Mouse (Mus musculus): ENCODE results near the gene Nod1. TPM values are rescaled to one million over a fixed set of nuclear protein-coding genes. Genes with fewer than 3 reads are reported as not detected.

Gene Nod1
- polyA plus RNA-seq, 1 experiment, result 9.4 TPM

- Histone ChIP-seq H3K4me1 (ENCODE audit: control insufficient read depth, insufficient read depth, low read length) (no peaks in the 10 kb centered on the region), H3K36me3 (ENCODE audit: control insufficient read depth, insufficient read depth, low read length, poor library complexity, severe bottlenecking) (no peaks in the 10 kb centered on the region), H3K27me3 (ENCODE audit: control insufficient read depth, insufficient read depth, low read length, poor library complexity, severe bottlenecking) (no peaks in the 10 kb centered on the region), H3K27ac (ENCODE audit: insufficient read depth, low read length) (no peak overlapping the region), H3K9ac (ENCODE audit: low read depth, poor library complexity, severe bottlenecking) (no peak overlapping the region), H3K9me3 (replicated peaks; ENCODE audit: control insufficient read depth, insufficient read depth, low read length, poor library complexity, severe bottlenecking) (no peaks in the 10 kb centered on the region), H3K4me3 (ENCODE audit: low read depth, low read length) (no peak overlapping the region)
- TF ChIP-seq POLR2A (IDR thresholded peaks at IDR 0.05; ENCODE audit: insufficient read depth, low read length) (no peak), EP300 (IDR thresholded peaks at IDR 0.05; ENCODE audit: insufficient read depth, low read depth, low read length) (no peak), CTCF (IDR thresholded peaks at IDR 0.05; ENCODE audit: low read depth, low read length) (no peak)
These were observed 28.9 kb upstream of the Nod1 start for GRCm38 (mm10) chr6:55001320-55001719.

DNA sequence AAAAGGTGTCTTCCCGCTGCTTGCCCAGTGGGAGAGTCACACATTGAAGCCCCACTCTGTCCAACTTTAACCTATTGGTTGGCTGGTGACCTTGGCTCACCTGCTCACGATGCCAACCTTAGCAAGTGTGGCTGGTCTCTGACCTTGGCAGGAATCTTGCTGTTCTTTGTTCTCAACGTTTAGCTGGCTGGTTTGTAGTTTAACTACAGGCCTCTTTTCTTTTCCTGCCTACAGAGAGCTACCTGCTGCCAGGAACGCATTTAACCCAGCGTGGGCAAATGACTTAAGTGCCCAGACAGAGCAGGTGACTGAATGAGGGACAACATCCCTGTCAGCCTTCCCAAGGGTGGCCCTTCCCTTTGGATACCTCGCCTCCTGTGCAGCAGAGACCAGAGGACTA lies 25.3 kb upstream of the Nod1 start:
- Histone ChIP-seq H3K4me3 (ENCODE audit: low read depth, low read length) (no peak overlapping the region), H3K9ac (ENCODE audit: low read depth, poor library complexity, severe bottlenecking) (no peak overlapping the region), H3K36me3 (ENCODE audit: control insufficient read depth, insufficient read depth, low read length, poor library complexity, severe bottlenecking) (no peaks in the 10 kb centered on the region), H3K27me3 (ENCODE audit: control insufficient read depth, insufficient read depth, low read length, poor library complexity, severe bottlenecking) (no peaks in the 10 kb centered on the region), H3K27ac (ENCODE audit: insufficient read depth, low read length) (no peak overlapping the region), H3K4me1 (ENCODE audit: control insufficient read depth, insufficient read depth, low read length) (no peaks in the 10 kb centered on the region), H3K9me3 (replicated peaks; ENCODE audit: control insufficient read depth, insufficient read depth, low read length, poor library complexity, severe bottlenecking) (no peaks in the 10 kb centered on the region)
- no peak for TF ChIP-seq EP300 (IDR thresholded peaks at IDR 0.05; ENCODE audit: insufficient read depth, low read depth, low read length)
- TF ChIP-seq CTCF (IDR thresholded peaks at IDR 0.05; ENCODE audit: low read depth, low read length), result no peak
- TF ChIP-seq POLR2A (IDR thresholded peaks at IDR 0.05; ENCODE audit: insufficient read depth, low read length), result no peak

GRCm38 (mm10) chr6:54996361-54996760 lies 23.9 kb upstream of the Nod1 start:
- Histone ChIP-seq H3K4me3 (ENCODE audit: low read depth, low read length) (no peak overlapping the region), H3K4me1 (ENCODE audit: control insufficient read depth, insufficient read depth, low read length) (no peaks in the 10 kb centered on the region), H3K36me3 (ENCODE audit: control insufficient read depth, insufficient read depth, low read length, poor library complexity, severe bottlenecking) (no peaks in the 10 kb centered on the region), H3K27me3 (ENCODE audit: control insufficient read depth, insufficient read depth, low read length, poor library complexity, severe bottlenecking) (no peaks in the 10 kb centered on the region), H3K9me3 (replicated peaks; ENCODE audit: control insufficient read depth, insufficient read depth, low read length, poor library complexity, severe bottlenecking) (no peaks in the 10 kb centered on the region), H3K9ac (ENCODE audit: low read depth, poor library complexity, severe bottlenecking) (no peak overlapping the region), H3K27ac (ENCODE audit: insufficient read depth, low read length) (no peak overlapping the region)
- TF ChIP-seq POLR2A (IDR thresholded peaks at IDR 0.05; ENCODE audit: insufficient read depth, low read length) (no peak), EP300 (IDR thresholded peaks at IDR 0.05; ENCODE audit: insufficient read depth, low read depth, low read length) (no peak), CTCF (IDR thresholded peaks at IDR 0.05; ENCODE audit: low read depth, low read length) (no peak)

DNA sequence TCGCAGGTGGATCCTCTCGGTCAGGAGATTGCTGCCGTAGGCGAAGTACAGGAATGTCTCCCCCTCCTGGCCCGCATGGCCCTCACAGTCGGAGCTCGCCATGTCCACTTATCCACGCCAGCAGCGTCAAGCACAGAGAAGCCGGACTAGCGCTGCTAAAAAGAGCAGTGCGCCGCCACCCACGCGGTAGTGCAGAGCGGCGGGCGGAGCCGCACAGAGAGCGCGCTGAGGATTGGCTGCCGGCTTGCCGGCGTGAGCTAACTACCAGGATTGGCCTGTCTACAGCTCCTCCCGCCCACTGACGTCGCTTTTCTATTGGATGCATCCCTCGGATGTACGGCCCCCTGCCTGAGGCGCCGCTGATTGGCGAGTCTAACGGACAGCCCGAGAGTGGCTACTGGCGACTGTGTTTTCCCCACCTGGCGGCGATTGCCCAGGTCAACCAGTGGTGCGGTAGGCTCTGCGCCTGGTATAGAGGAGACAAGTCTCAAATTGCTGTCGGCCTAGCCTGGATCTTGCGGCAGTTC lies 20.4 kb upstream of the Nod1 start, which contains the start of gene Ggct:
Ggct (minus strand) TSS at position 217 of the 527 bp plus-strand sequence.
- peak within 1 kb of the TSS; percentile 52 for H3K27ac ChIP-seq (ENCODE audit: insufficient read depth, low read length)

DNA sequence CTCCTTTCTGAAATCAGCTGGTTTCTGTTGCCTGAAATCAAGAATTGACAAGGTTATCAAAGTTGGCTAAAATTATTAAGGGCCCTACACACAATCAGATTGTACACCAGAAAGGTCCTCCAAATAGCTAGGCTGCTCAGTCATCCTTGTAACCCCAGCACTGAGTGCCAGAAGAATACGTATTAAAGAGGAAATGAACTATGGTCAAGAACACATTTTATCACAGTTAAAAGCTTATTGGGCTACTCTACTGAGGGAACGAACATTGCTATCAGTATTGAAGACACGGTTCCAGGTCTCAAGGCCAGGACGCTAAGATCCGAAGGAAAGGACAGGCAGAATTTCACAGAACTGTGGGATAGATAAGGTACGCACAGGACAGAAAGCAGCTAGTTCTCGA lies 19.7 kb upstream of the Nod1 start:
- TF ChIP-seq EP300 (IDR thresholded peaks at IDR 0.05; ENCODE audit: insufficient read depth, low read depth, low read length) (no peak), CTCF (IDR thresholded peaks at IDR 0.05; ENCODE audit: low read depth, low read length) (no peak), POLR2A (IDR thresholded peaks at IDR 0.05; ENCODE audit: insufficient read depth, low read length) (no peak)
- Histone ChIP-seq H3K36me3 (ENCODE audit: control insufficient read depth, insufficient read depth, low read length, poor library complexity, severe bottlenecking) (peaks cover 12% of the 10 kb centered on the region), H3K27ac (ENCODE audit: insufficient read depth, low read length) (no peak overlapping the region)

More for the DNA sequence above, 20.4 kb upstream of the Nod1 start, which contains the start of gene Ggct:
- Histone ChIP-seq H3K9ac (ENCODE audit: low read depth, poor library complexity, severe bottlenecking) (peak within 1 kb of the TSS; percentile 41), H3K27me3 (ENCODE audit: control insufficient read depth, insufficient read depth, low read length, poor library complexity, severe bottlenecking) (no peaks in the 10 kb centered on the region), H3K36me3 (ENCODE audit: control insufficient read depth, insufficient read depth, low read length, poor library complexity, severe bottlenecking) (peaks cover 9% of the 10 kb centered on the region), H3K9me3 (replicated peaks; ENCODE audit: control insufficient read depth, insufficient read depth, low read length, poor library complexity, severe bottlenecking) (no peaks in the 10 kb centered on the region), H3K4me3 (ENCODE audit: low read depth, low read length) (peak within 1 kb of the TSS; percentile 69), H3K4me1 (ENCODE audit: control insufficient read depth, insufficient read depth, low read length) (no peaks in the 10 kb centered on the region)
- peak; percentile 42 for TF ChIP-seq CTCF (IDR thresholded peaks at IDR 0.05; ENCODE audit: low read depth, low read length)
- peak; percentile 61 for TF ChIP-seq POLR2A (IDR thresholded peaks at IDR 0.05; ENCODE audit: insufficient read depth, low read length)
- no peak for TF ChIP-seq EP300 (IDR thresholded peaks at IDR 0.05; ENCODE audit: insufficient read depth, low read depth, low read length)

GRCm38 (mm10) chr6:54991189-54991588 lies 18.8 kb upstream of the Nod1 start:
- Histone ChIP-seq H3K36me3 (ENCODE audit: control insufficient read depth, insufficient read depth, low read length, poor library complexity, severe bottlenecking) (peaks cover 16% of the 10 kb centered on the region), H3K9ac (ENCODE audit: low read depth, poor library complexity, severe bottlenecking) (peak overlapping the region; percentile 41), H3K4me3 (ENCODE audit: low read depth, low read length) (no peak overlapping the region), H3K4me1 (ENCODE audit: control insufficient read depth, insufficient read depth, low read length) (no peaks in the 10 kb centered on the region), H3K27me3 (ENCODE audit: control insufficient read depth, insufficient read depth, low read length, poor library complexity, severe bottlenecking) (no peaks in the 10 kb centered on the region), H3K9me3 (replicated peaks; ENCODE audit: control insufficient read depth, insufficient read depth, low read length, poor library complexity, severe bottlenecking) (no peaks in the 10 kb centered on the region), H3K27ac (ENCODE audit: insufficient read depth, low read length) (no peak overlapping the region)
- no peak for TF ChIP-seq EP300 (IDR thresholded peaks at IDR 0.05; ENCODE audit: insufficient read depth, low read depth, low read length)
- no peak for TF ChIP-seq POLR2A (IDR thresholded peaks at IDR 0.05; ENCODE audit: insufficient read depth, low read length)
- no peak for TF ChIP-seq CTCF (IDR thresholded peaks at IDR 0.05; ENCODE audit: low read depth, low read length)

More for the DNA sequence above, 19.7 kb upstream of the Nod1 start:
- peak overlapping the region; percentile 41 for H3K9ac ChIP-seq (ENCODE audit: low read depth, poor library complexity, severe bottlenecking)
- no peaks in the 10 kb centered on the region for H3K27me3 ChIP-seq (ENCODE audit: control insufficient read depth, insufficient read depth, low read length, poor library complexity, severe bottlenecking)
- H3K4me1 ChIP-seq (ENCODE audit: control insufficient read depth, insufficient read depth, low read length), result no peaks in the 10 kb centered on the region
- H3K4me3 ChIP-seq (ENCODE audit: low read depth, low read length), result peak overlapping the region; percentile 69
- H3K9me3 ChIP-seq (replicated peaks; ENCODE audit: control insufficient read depth, insufficient read depth, low read length, poor library complexity, severe bottlenecking), result no peaks in the 10 kb centered on the region
